In the genomic region with DNA sequence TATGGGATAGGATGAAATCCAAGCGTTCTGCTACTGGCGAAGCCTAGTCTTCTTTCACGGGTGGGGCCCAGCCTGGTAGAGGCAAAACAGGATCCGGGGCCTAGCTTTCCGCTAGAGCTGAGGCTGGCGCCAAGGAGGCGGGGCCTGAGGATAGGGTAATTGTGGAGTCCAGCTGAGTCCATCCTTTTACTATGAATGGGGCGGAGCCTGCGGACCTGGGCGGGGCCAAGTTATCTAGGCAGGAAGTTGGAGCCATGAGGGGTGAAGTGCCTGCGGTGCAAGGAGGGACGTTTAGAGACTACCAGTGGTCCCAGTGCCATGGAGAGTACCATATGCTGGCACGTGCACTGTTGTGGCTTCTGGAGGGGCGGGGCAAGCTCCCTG, we compare ENCODE assay signal across 8 mouse cellular contexts. TPM values are rescaled to one million over a fixed set of nuclear protein-coding genes. Genes with fewer than 3 reads are reported as not detected.
A peak's percentile ranks its signal among the peaks of the same experiment; 100 is the strongest.
DNase-seq lines count a peak whose midpoint lies in the region; ATAC-seq and TF ChIP-seq lines count a peak whose summit lies in the region.

No protein-coding gene starts in this region.

- peak; percentile 35 for DNase-seq in T-cell, adult 2 months (ENCODE audit: low spot score)
- DNase-seq in cerebellum, postnatal 25 days, result peak; percentile 89 to 94
- DNase-seq in frontal cortex, postnatal 14 days (ENCODE audit: low spot score in 2 of 2), result peak; percentile 81 to 85
- peak; percentile 87 to 89 for DNase-seq in layer of hippocampus, postnatal 10 days (ENCODE audit: low spot score in 2 of 2)
- DNase-seq in lung, postnatal 0 days (ENCODE audit: low spot score), result peak; percentile 99
- DNase-seq in ovary, postnatal 36 days (ENCODE audit: low spot score), result peak; percentile 97
- peak; percentile 69 to 79 for DNase-seq in thymus, postnatal 36 days

- TF ChIP-seq EP300 in lung, postnatal 0 days (IDR thresholded peaks at IDR 0.05), result peak; percentile 73

- peak overlapping the region; percentile 43 for H3K4me3 ChIP-seq in hindbrain, embryonic 12.5 days
- H3K4me3 ChIP-seq in lung, postnatal 0 days (ENCODE audit: low read depth, low read length), result peak overlapping the region; percentile 47

- peak overlapping the region; percentile 70 for H3K9ac ChIP-seq in hindbrain, embryonic 12.5 days
- peak overlapping the region; percentile 59 for H3K9ac ChIP-seq in lung, postnatal 0 days (replicated peaks; ENCODE audit: low read depth)

- peaks cover 46% of the 10 kb centered on the region for H3K4me1 ChIP-seq in hindbrain, embryonic 12.5 days
- peaks cover 14% of the 10 kb centered on the region; the same call in 1 of the 2 replicates for H3K4me1 ChIP-seq in lung, postnatal 0 days (ENCODE audit: insufficient read depth, low read depth, low read length)

- under 1% methylated on average over 14 of the region's 14 CpGs for WGBS in hindbrain, embryonic 12.5 days
- 0% methylated on average over 13 of the region's 14 CpGs for WGBS in lung, postnatal 0 days

- TF ChIP-seq CTCF in lung, postnatal 0 days (IDR thresholded peaks at IDR 0.05), result no peak

- peak; percentile 51 for ATAC-seq in hindbrain, embryonic 12.5 days (ENCODE audit: low FRiP score)
- ATAC-seq in lung, postnatal 0 days, result peak; percentile 79

- peaks cover 21% of the 10 kb centered on the region for H3K36me3 ChIP-seq in hindbrain, embryonic 12.5 days
- peaks cover 5% of the 10 kb centered on the region; the same call in 1 of the 2 replicates for H3K36me3 ChIP-seq in lung, postnatal 0 days (ENCODE audit: insufficient read depth, low read length)

- no peaks in the 10 kb centered on the region for H3K9me3 ChIP-seq in hindbrain, embryonic 12.5 days (replicated peaks)
- no peaks in the 10 kb centered on the region for H3K9me3 ChIP-seq in lung, postnatal 0 days (ENCODE audit: low read length)

- H3K27ac ChIP-seq in hindbrain, embryonic 12.5 days, result peak overlapping the region; percentile 90
- peak overlapping the region; percentile 98 for H3K27ac ChIP-seq in lung, postnatal 0 days (ENCODE audit: low read length)

- peak overlapping the region; percentile 83 for H3K4me2 ChIP-seq in hindbrain, embryonic 12.5 days (replicated peaks)
- peak overlapping the region; percentile 80 for H3K4me2 ChIP-seq in lung, postnatal 0 days (replicated peaks; ENCODE audit: low read depth, low read length)

- no peaks in the 10 kb centered on the region for H3K27me3 ChIP-seq in hindbrain, embryonic 12.5 days
- no peaks in the 10 kb centered on the region for H3K27me3 ChIP-seq in lung, postnatal 0 days (replicated peaks; ENCODE audit: insufficient read depth, low read length)

RNA-seq across cellular contexts. Expression of gene Dazap1, which starts 0.3 kb away (rescaled TPM):
- polyA plus RNA-seq in hindbrain, embryonic 12.5 days (2016; fragmentation: Nextera tagmentation; extraction: Ambion mirVana), result 67.1 and 76.9 TPM in 2 replicates
- total RNA-seq in layer of hippocampus, postnatal 10 days (2021), result 10 to 100 TPM; 94.6 to 96.3 TPM
- polyA plus RNA-seq in lung, postnatal 0 days (2015; fragmentation: Nextera tagmentation; extraction: Ambion mirVana), result 37.8 and 38.1 TPM in 2 replicates

RNA-seq across cellular contexts. Expression of gene Gamt, which starts 0.8 kb away (rescaled TPM):
- polyA plus RNA-seq in hindbrain, embryonic 12.5 days (2016; fragmentation: Nextera tagmentation; extraction: Ambion mirVana), result 26.6 and 29.6 TPM in 2 replicates
- total RNA-seq in layer of hippocampus, postnatal 10 days (2021), result 10 to 100 TPM; 27.8 to 31.5 TPM
- polyA plus RNA-seq in lung, postnatal 0 days (2015; fragmentation: Nextera tagmentation; extraction: Ambion mirVana), result 23.5 and 25.4 TPM in 2 replicates

RNA-seq across cellular contexts. Expression of gene Ndufs7, which starts 12.7 kb away (rescaled TPM):
- polyA plus RNA-seq in hindbrain, embryonic 12.5 days (2016; fragmentation: Nextera tagmentation; extraction: Ambion mirVana), result 177 and 220 TPM in 2 replicates
- 100 to 1,000 TPM; 143 to 152 TPM for total RNA-seq in layer of hippocampus, postnatal 10 days (2021)
- 295 and 327 TPM in 2 replicates for polyA plus RNA-seq in lung, postnatal 0 days (2015; fragmentation: Nextera tagmentation; extraction: Ambion mirVana)

RNA-seq across cellular contexts. Expression of gene Rps15, which starts 30.7 kb away (rescaled TPM):
- polyA plus RNA-seq in hindbrain, embryonic 12.5 days (2016; fragmentation: Nextera tagmentation; extraction: Ambion mirVana), result 530 and 668 TPM in 2 replicates
- total RNA-seq in layer of hippocampus, postnatal 10 days (2021), result 100 to 1,000 TPM; 733 to 857 TPM
- 651 and 741 TPM in 2 replicates for polyA plus RNA-seq in lung, postnatal 0 days (2015; fragmentation: Nextera tagmentation; extraction: Ambion mirVana)

RNA-seq across cellular contexts. Expression of gene Apc2, which starts 34.2 kb away (rescaled TPM):
- polyA plus RNA-seq in hindbrain, embryonic 12.5 days (2016; fragmentation: Nextera tagmentation; extraction: Ambion mirVana), result 170 and 191 TPM in 2 replicates
- 100 to 1,000 TPM; 179 to 181 TPM for total RNA-seq in layer of hippocampus, postnatal 10 days (2021)
- polyA plus RNA-seq in lung, postnatal 0 days (2015; fragmentation: Nextera tagmentation; extraction: Ambion mirVana), result 0.57 and 0.85 TPM in 2 replicates

Comparison
In these comparisons a context has a peak if more than half of its experiments do, and no peak if none do; other contexts are left out.
1. Peak in every context shown above with its lines: DNase-seq, ATAC-seq, H3K4me3 ChIP-seq and H3K27ac ChIP-seq.
2. DNase-seq: peak in every context shown above with its lines; median percentile 99 in lung, postnatal 0 days; 97 in ovary, postnatal 36 days; 92 in cerebellum, postnatal 25 days; 88 in layer of hippocampus, postnatal 10 days; 83 in frontal cortex, postnatal 14 days; 74 in thymus, postnatal 36 days; 35 in T-cell, adult 2 months.